Mouse (Mus musculus): ENCODE data around the gene Glt28d2. TPM values are rescaled to one million over a fixed set of nuclear protein-coding genes. Genes with fewer than 3 reads are reported as not detected.
"Not testable (repeated sequence)": the region's sequence is repeated elsewhere in the genome, so short reads cannot be mapped to it uniquely, and the experiment has no call there.

Gene Glt28d2
- polyA plus RNA-seq (2015; fragmentation: Nextera tagmentation; extraction: Ambion mirVana) = 1.6 and 2.0 TPM in 2 replicates

DNA sequence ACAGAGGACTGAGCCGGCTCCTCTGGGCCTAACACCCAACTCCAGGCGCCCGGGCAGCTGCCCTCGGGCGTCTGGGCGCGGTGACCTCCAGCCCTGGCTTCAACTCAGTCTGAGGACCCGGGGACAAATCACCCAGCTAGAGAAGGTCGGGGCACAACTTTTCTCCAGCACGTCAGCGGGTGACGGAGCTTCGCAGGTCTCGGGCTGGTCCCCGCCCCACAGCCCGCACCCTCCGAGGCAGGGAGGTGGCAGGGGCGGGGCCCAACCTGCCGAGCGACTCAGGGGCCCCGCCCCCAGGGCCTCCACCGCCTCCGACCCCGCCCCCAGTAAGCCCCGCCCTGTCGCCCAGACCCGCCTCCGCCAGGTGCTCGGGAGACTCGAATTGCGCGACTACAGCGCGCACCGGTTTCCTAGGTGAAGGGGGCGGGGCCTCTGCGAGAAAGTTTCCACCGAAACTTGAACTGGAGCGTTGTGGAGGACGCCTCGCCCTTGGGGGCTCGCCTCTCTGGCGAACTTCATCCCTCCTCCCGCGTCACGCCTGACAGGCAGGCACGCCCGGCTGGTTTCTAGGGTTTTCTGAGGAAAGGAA, at the start of gene Glt28d2, which contains the start of gene Gm37240:
Gene Glt28d2 (minus strand): TSS at position 278 of the 589 bp plus-strand sequence.
Gene Gm37240 (minus strand): TSS at position 280 of the 589 bp plus-strand sequence.
- H3K4me1 ChIP-seq = peaks cover 16% of the 10 kb centered on the region
- WGBS = under 1% methylated on average over 47 of the region's 48 CpGs
- peak within 1 kb of the TSS; percentile 50 for H3K4me3 ChIP-seq
- no peaks in the 10 kb centered on the region for H3K36me3 ChIP-seq
- H3K27me3 ChIP-seq = no peaks in the 10 kb centered on the region; the same call in 1 of the 2 replicates
- peak; percentile 94 for ATAC-seq (ENCODE audit: borderline replicate concordance, extremely low read depth, low FRiP score, low TSS enrichment)
- peak within 1 kb of the TSS; percentile 46 for H3K9ac ChIP-seq
- peak within 1 kb of the TSS; percentile 94 for H3K4me2 ChIP-seq
- H3K27ac ChIP-seq = peak within 1 kb of the TSS; percentile 41
- H3K9me3 ChIP-seq = no peaks in the 10 kb centered on the region

DNA sequence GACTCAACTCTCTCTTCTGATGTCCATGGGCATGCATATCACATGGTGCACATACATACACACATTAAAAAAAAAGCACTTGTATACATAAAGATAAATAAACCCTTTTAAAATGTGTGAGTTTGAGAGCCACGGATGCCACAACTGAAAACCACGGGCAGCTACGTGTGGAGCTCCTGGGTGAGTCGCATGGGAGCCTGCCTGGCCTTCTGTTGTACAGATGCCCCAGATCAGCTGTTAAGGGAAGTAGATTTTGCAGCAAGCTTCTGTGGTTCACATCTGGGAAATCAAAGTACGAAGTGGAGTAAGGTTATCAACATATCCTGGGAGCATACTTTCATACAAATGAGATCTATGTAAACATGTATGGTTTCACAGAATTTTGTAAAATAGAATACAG, 46.3 kb upstream of the Glt28d2 start:
- Histone ChIP-seq H3K9ac (no peak overlapping the region), H3K27me3 (no peaks in the 10 kb centered on the region), H3K4me3 (no peak overlapping the region), H3K4me1 (no peaks in the 10 kb centered on the region), H3K27ac (no peak overlapping the region), H3K9me3 (no peaks in the 10 kb centered on the region), H3K4me2 (no peak overlapping the region), H3K36me3 (no peaks in the 10 kb centered on the region)
- 73% methylated on average over 5 of the region's 5 CpGs for WGBS
- ATAC-seq (ENCODE audit: borderline replicate concordance, extremely low read depth, low FRiP score, low TSS enrichment) = no peak

DNA sequence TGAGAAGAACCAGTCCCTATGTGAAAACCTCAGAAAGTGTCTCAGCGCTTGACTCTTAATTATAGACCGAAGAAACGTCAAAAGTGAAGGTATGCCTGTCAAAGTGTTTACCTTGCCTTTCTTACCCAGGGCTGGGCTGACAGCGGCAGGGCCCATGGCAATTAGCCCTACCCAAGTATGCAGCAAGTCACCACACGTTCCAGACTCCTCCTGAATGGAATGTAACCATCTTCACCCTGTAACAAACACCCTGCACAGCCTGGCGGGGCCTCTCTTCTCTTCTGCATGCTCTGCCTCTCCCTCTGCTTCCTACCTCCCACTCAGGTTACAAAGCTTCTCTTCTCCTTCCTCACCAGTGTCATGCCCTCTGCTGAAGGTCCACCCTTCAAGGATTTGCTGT, 44.5 kb upstream of the Glt28d2 start:
- no peak overlapping the region for H3K4me2 ChIP-seq
- H3K27me3 ChIP-seq = no peaks in the 10 kb centered on the region
- no peaks in the 10 kb centered on the region for H3K36me3 ChIP-seq
- H3K9me3 ChIP-seq = no peaks in the 10 kb centered on the region
- no peak overlapping the region for H3K27ac ChIP-seq
- WGBS = 64% methylated on average over 6 of the region's 6 CpGs
- ATAC-seq (ENCODE audit: borderline replicate concordance, extremely low read depth, low FRiP score, low TSS enrichment) = no peak
- no peak overlapping the region for H3K9ac ChIP-seq
- H3K4me1 ChIP-seq = no peaks in the 10 kb centered on the region
- no peak overlapping the region for H3K4me3 ChIP-seq

DNA sequence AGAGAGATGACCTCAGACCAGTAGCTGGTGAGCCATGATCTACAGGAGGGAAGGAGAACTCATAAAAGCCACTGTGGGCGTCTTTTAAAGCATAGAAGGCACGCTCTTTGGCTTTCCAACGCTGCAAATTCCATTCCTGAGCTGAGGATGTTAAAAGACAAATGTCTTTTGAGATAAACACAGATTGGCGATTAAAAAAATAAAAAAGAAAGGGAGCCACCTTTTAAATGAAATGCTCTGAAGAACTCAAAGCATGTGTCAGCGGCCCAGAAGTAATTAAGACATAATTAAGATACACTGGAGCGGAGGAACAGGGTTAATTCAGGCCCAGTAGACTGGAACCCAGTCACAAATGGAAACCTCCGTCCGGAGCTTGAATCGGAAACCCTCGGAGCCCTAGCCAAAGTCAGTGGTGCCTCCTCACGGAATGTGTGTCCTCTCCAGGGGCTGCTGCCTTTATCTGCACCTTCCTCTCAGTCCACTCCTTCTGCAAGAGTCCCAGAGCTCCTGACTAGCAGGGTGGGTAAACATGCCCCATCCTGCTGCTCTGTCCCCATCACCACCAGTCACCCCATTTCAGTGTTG, 43.4 kb upstream of the Glt28d2 start:
- Histone ChIP-seq H3K9ac (no peak overlapping the region), H3K4me3 (no peak overlapping the region), H3K27ac (no peak overlapping the region), H3K9me3 (no peaks in the 10 kb centered on the region), H3K27me3 (no peaks in the 10 kb centered on the region), H3K4me2 (no peak overlapping the region), H3K4me1 (no peaks in the 10 kb centered on the region), H3K36me3 (no peaks in the 10 kb centered on the region)
- no peak for ATAC-seq (ENCODE audit: borderline replicate concordance, extremely low read depth, low FRiP score, low TSS enrichment)
- WGBS = 77% methylated on average over 11 of the region's 11 CpGs

DNA sequence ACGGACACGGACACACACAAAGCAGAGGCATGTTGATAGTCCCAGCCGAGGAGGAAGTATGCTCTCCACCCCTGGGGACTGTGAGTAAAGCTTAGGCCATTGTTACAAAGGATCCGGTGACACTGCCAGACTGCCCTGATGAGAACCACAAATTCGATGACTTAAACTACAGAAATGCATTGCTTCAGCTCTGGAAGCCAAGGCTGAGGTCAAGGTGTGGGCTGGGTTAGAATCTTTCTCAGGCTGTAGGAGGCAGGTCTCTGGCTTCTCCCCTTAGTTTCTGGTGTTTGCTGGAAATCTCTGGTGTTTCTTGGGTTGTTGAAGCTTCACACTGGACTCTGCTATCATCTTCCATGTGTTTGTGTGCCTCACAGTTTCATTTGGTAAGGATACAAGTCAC, 42.4 kb upstream of the Glt28d2 start:
- WGBS = 74% methylated on average over 5 of the region's 5 CpGs
- Histone ChIP-seq H3K36me3 (no peaks in the 10 kb centered on the region), H3K4me2 (no peak overlapping the region), H3K4me1 (no peaks in the 10 kb centered on the region), H3K9ac (no peak overlapping the region), H3K9me3 (no peaks in the 10 kb centered on the region), H3K27ac (no peak overlapping the region), H3K4me3 (no peak overlapping the region), H3K27me3 (no peaks in the 10 kb centered on the region)
- ATAC-seq (ENCODE audit: borderline replicate concordance, extremely low read depth, low FRiP score, low TSS enrichment) = no peak

DNA sequence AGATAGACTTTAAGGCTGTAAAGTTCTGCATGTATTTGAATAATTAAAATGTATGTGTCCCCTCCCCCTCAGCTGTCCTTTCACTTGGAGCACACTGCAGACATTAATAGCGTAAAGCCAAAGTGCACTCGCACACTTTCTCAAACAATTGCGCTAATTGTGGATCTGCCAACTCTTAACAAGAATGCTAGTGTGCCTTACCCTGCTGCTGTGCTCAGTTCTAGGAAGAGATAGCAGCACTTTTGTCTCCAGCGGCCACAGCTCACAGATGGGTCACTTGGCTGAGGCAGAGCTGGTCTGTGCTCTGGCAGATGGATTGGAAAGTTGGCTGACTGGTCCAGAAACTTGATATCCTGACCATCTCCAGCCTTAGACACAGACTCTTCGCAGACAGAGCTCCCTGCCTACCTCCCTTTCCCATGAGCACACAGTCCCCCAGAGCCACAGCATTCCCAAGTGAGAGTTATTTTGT, 40.9 kb upstream of the Glt28d2 start:
- Histone ChIP-seq H3K27me3 (no peaks in the 10 kb centered on the region), H3K4me3 (no peak overlapping the region), H3K4me2 (no peak overlapping the region), H3K9me3 (no peaks in the 10 kb centered on the region), H3K9ac (no peak overlapping the region), H3K36me3 (no peaks in the 10 kb centered on the region), H3K27ac (no peak overlapping the region), H3K4me1 (no peaks in the 10 kb centered on the region)
- 76% methylated on average over 5 of the region's 5 CpGs for WGBS
- ATAC-seq (ENCODE audit: borderline replicate concordance, extremely low read depth, low FRiP score, low TSS enrichment) = no peak

DNA sequence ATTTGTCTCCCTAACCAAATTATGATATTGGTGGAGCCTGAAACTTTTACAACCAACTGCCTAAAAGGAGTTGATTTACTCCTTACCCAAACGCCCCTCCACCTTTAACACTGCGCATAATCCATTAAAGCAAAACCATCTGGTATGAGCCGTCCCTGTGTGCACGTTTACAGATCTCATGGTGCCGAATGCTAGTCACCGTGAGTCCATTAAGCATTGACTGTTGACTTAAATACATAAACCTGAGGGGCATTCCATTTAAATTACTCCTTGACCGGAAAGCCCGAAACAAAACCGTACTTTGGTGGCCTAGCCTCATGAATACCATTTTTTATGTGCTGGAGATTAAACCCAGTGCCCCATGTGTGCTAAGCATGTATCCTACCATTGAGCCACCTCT, 40.0 kb upstream of the Glt28d2 start:
- no peaks in the 10 kb centered on the region for H3K4me1 ChIP-seq
- 73% methylated on average over 9 of the region's 9 CpGs for WGBS
- H3K27me3 ChIP-seq = no peaks in the 10 kb centered on the region
- no peaks in the 10 kb centered on the region for H3K9me3 ChIP-seq
- no peak overlapping the region for H3K9ac ChIP-seq
- H3K27ac ChIP-seq = no peak overlapping the region
- no peak for ATAC-seq (ENCODE audit: borderline replicate concordance, extremely low read depth, low FRiP score, low TSS enrichment)
- no peak overlapping the region for H3K4me3 ChIP-seq
- no peaks in the 10 kb centered on the region for H3K36me3 ChIP-seq
- no peak overlapping the region for H3K4me2 ChIP-seq

DNA sequence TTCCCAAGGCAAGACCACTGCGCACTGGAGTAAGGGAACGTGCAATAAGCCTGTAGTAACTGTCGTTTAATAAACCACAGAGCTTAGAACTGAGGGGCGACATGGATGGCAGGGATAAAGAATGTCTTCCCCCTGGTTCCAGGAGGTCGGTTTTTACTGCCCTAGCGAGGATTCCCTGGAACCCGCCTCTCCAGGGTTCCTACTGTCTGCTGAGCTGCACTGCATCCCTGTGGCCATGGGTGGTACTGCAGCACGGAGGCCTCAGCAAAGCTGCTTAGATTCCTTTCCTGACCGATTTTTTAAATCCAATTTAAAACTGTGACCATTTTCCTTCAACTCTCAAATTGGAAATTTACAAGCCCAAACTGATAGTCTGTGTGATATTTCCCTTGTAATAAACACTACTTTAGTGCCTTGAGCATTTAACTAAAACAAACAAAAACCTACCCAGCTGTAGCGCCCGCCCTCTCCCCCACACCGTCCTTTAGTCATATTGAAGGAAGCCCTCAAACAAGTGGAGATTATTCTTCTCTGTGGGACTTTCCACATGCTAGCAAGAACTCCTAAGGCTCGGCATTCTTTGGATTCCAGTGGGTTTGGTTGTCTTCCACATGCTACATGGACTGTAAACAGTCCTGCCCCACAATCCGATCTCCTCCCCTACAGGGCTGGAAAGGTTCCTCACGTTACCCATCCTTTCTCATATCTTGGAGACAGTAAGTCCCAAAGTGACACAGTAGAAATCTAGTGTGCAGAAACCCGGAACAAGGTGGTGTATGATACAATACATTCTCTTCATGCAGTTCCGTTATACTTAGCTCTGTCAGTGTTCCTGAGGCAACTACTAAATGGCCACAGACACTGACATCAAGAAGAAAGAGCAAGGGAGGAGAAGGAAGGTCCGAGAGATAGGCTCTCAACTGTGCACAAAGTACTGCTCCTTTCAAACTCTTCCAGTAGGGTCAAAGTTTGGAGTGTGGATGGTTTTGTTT, 36.9 kb upstream of the Glt28d2 start:
- H3K4me1 ChIP-seq = no peaks in the 10 kb centered on the region
- H3K9me3 ChIP-seq = no peaks in the 10 kb centered on the region
- H3K4me2 ChIP-seq = peak overlapping the region; percentile 18; the same call in 1 of the 2 replicates
- WGBS = 38% methylated on average over 18 of the region's 18 CpGs
- no peak for ATAC-seq (ENCODE audit: borderline replicate concordance, extremely low read depth, low FRiP score, low TSS enrichment)
- no peak overlapping the region for H3K4me3 ChIP-seq
- H3K9ac ChIP-seq = no peak overlapping the region
- H3K27ac ChIP-seq = no peak overlapping the region
- no peaks in the 10 kb centered on the region for H3K36me3 ChIP-seq
- no peaks in the 10 kb centered on the region for H3K27me3 ChIP-seq

DNA sequence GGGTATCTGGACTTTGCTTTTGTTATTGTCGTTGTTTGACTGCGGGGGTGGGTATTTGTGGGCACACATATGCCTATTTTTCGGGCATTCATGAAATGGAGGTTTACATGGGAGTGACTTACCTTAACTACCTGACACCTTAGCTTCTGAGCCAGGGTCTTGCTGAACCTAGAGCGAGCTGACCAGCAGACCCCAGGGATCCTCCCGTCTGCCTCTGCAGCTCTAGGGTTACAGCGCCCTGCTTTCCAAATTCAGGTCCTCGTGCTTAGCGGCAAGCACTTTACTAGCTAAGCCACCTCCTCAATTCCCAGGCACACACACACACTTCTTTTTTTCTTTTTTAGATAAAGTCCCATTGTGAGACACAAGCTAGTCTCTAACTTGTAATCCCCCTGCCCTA, 36.0 kb upstream of the Glt28d2 start:
- Histone ChIP-seq H3K36me3 (no peaks in the 10 kb centered on the region), H3K4me2 (no peak overlapping the region), H3K4me1 (no peaks in the 10 kb centered on the region), H3K27ac (no peak overlapping the region), H3K9me3 (no peaks in the 10 kb centered on the region), H3K27me3 (no peaks in the 10 kb centered on the region), H3K9ac (no peak overlapping the region), H3K4me3 (no peak overlapping the region)
- no peak for ATAC-seq (ENCODE audit: borderline replicate concordance, extremely low read depth, low FRiP score, low TSS enrichment)
- 78% methylated on average over 8 of the region's 8 CpGs for WGBS

DNA sequence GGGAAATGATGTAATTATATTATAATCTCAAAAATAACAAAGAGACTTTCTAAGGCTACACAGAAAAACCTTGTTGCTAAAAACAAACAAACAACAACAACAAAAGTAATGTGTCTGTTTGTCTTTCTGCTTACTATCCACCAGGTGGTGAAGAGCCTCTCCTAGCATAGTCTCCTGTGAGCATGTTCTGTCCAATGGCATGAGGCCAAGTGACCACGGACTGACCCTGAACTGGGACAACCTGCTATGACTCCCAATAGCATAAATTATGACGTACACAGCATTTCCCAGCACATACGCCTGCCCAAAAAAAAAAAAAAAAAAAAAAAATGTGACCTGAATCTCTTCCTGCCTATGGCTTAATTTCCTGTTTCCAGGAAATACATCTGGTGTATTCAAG, 35.0 kb upstream of the Glt28d2 start:
- Histone ChIP-seq H3K4me2 (no peak overlapping the region), H3K27me3 (no peaks in the 10 kb centered on the region), H3K27ac (no peak overlapping the region), H3K4me1 (no peaks in the 10 kb centered on the region), H3K9me3 (no peaks in the 10 kb centered on the region), H3K4me3 (no peak overlapping the region), H3K9ac (no peak overlapping the region), H3K36me3 (no peaks in the 10 kb centered on the region)
- no peak for ATAC-seq (ENCODE audit: borderline replicate concordance, extremely low read depth, low FRiP score, low TSS enrichment)
- WGBS = 64% methylated on average over 3 of the region's 3 CpGs

DNA sequence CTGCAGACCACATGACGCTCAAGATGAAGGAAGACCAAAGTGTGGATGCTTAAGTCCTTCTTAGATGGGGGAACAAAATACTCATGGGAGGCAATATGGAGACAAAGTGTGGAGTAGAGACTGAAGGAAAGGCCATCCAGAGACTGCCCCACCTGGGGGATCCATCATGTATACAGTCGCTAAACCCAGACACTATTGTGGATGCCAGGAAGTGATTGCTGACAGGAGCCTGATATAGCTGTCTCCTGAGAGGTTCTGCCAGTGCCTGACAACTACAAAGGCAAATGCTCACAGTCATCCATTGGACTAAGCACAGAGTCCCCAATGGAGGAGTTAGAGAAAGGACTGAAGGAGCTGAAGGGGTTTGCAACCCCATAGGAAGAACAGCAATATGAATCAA, 33.4 kb upstream of the Glt28d2 start:
- H3K9me3 ChIP-seq; H3K4me2 ChIP-seq; ATAC-seq (ENCODE audit: borderline replicate concordance, extremely low read depth, low FRiP score, low TSS enrichment); H3K9ac ChIP-seq; H3K36me3 ChIP-seq; H3K4me3 ChIP-seq; H3K27me3 ChIP-seq; H3K27ac ChIP-seq; H3K4me1 ChIP-seq: not testable (repeated sequence)
- WGBS = 78% methylated on average over 2 of the region's 2 CpGs

DNA sequence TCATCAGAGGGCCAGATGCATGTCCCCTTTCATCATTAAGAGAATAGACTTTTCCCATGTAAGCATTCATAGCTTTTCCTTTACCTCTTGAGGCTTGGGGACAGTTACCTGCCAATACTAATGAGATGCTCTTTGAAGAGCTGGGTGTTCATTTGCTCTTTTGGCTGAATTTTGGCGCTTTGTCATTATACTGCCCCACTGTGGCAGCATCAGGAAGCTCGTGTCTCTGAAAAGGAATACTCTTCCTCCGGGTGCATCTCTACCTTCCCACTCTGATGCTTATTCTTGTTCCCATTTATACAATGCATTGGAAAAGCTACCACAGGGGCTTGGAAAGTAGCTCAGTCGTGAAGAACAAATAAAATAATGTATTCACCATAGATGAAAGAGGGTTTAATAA, 30.3 kb upstream of the Glt28d2 start:
- H3K9me3 ChIP-seq = no peaks in the 10 kb centered on the region
- H3K9ac ChIP-seq = no peak overlapping the region

More for the DNA sequence above, 30.3 kb upstream of the Glt28d2 start:
- H3K4me3 ChIP-seq = no peak overlapping the region
- 9% methylated on average over 4 of the region's 4 CpGs for WGBS
- no peaks in the 10 kb centered on the region for H3K27me3 ChIP-seq
- H3K4me2 ChIP-seq = no peak overlapping the region
- H3K36me3 ChIP-seq = no peaks in the 10 kb centered on the region
- no peak for ATAC-seq (ENCODE audit: borderline replicate concordance, extremely low read depth, low FRiP score, low TSS enrichment)
- H3K27ac ChIP-seq = no peak overlapping the region
- no peaks in the 10 kb centered on the region for H3K4me1 ChIP-seq

Measured in lung, embryonic 15.5 days (tissue).